37 mouse cellular contexts compared by ENCODE assay signal in the genomic region with DNA sequence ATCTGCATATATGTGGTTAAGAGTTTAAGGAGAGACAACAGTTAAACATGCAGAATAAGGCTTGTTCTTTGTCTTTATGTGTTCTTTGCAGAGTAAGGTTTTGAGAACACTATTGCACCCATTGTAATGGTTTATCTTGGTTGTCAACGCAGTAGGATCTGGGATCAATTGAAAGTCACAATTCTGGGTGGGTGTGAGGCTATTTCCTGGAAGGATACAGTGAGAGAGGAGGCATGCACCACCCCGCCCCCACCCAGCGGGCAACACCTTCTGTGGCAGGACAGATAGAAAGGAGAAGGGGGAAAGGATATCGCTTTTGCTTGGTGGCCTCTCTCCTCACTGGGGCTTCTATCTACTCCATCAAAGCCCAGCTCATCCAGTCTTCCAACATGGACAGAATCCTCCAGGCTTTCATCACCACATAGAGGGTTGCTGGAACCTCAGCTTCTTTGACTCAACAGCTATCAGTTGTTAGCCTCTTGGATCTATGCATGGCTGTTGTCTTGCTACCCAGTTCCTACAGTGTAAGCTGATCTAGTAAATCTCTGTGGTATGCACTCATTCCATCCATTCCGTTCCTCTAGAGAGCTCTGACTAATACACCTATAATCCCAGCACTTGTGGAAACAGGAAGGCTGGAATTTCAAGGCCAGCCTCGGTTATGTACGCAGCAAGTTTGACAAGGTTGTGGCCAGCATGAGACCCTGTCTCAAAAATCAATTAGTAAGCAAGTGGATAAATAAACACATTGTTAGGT. TPM values are rescaled to one million over a fixed set of nuclear protein-coding genes. Genes with fewer than 3 reads are reported as not detected.
DNase-seq lines count a peak whose midpoint lies in the region; ATAC-seq and TF ChIP-seq lines count a peak whose summit lies in the region.
"Had no signal": no experiment of that assay in that cellular context is flagged by ENCODE, and none has a peak within 500 bp of the region (broad histone marks: within the 10 kb centered on the region; RNA-seq: fewer than 3 reads in every experiment).

No protein-coding gene starts in this region.

- DNase-seq in heart, adult 11 months = peak; percentile 70
- DNase-seq in ES-E14 (ENCODE audit: low read depth, low spot score) (peak; percentile 65), ZHBTc4 (ENCODE audit: low read depth, low spot score) (peak; percentile 95)
- DNase-seq in urinary bladder, postnatal 36 days (ENCODE audit: low spot score in 2 of 2) = no peak
- DNase-seq in frontal cortex, postnatal 25 days (ENCODE audit: low spot score in 2 of 2) = no peak
- DNase-seq in frontal cortex, postnatal 36 days (ENCODE audit: low spot score in 2 of 2) = no peak
- DNase-seq: adrenal gland, adult 8-10 months; cerebellum, adult 8-10 months; cerebellum, postnatal 25 days; gastrocnemius, postnatal 25 days; heart, adult 18-20 months; heart, postnatal 4 days; kidney, adult 9 months; kidney, postnatal 10 days; layer of hippocampus, postnatal 36 days; left cerebral cortex, postnatal 4 days; lung, adult 2 months; retina, postnatal 1 day; right cerebral cortex, postnatal 14 days had no signal

- no peak overlapping the region for H3K9ac ChIP-seq in heart, embryonic 11.5 days (ENCODE audit: low read depth, low read length)
- H3K9ac ChIP-seq in ES-E14 (ENCODE audit: insufficient read depth, low read depth, low read length, poor library complexity, severe bottlenecking) = no peak overlapping the region
- H3K9ac ChIP-seq: embryonic facial prominence, embryonic 15.5 days; forebrain, embryonic 13.5 days; heart, embryonic 12.5 days; hindbrain, embryonic 14.5 days; liver, embryonic 14.5 days had no signal

- H3K4me2 ChIP-seq in heart, embryonic 11.5 days = no peak overlapping the region
- H3K4me2 ChIP-seq: embryonic facial prominence, embryonic 15.5 days; forebrain, embryonic 13.5 days; heart, embryonic 12.5 days; hindbrain, embryonic 14.5 days; midbrain, embryonic 11.5 days had no signal

- in situ Hi-C loops in ES-E14 (cut with MboI; ENCODE audit: low sequenced_read_pairs in 2 of 2, unreplicated experiment in 2 of 2) = loop anchor here in 1 of 2 experiments (25.0 kb wide), 1 partner anchor 322 kb away; a partner anchor contains a TSS

- WGBS in heart, embryonic 11.5 days (ENCODE audit: insufficient replicate concordance) = 54% methylated on average over 7 of the region's 7 CpGs

- peaks cover 2% of the 10 kb centered on the region; the same call in 1 of the 2 replicates for H3K4me1 ChIP-seq in heart, embryonic 11.5 days (ENCODE audit: control insufficient read depth, insufficient read depth, low read length)
- peaks cover 1 to 5% of the 10 kb centered on the region in 2 experiments; a peak in 3 of 4 replicates for H3K4me1 ChIP-seq in ES-E14 (ENCODE audit: control insufficient read depth in 2 of 2, insufficient read depth in 2 of 2, low read length in 2 of 2, poor library complexity in 1 of 2)
- H3K4me1 ChIP-seq: embryonic facial prominence, embryonic 15.5 days; forebrain, embryonic 13.5 days had no signal

- H3K36me3 ChIP-seq in heart, embryonic 11.5 days (ENCODE audit: control insufficient read depth, insufficient read depth, low read length) = no peaks in the 10 kb centered on the region
- peaks cover 5% of the 10 kb centered on the region; the same call in 1 of the 2 replicates for H3K36me3 ChIP-seq in ES-E14 (ENCODE audit: control insufficient read depth, insufficient read depth, low read length, poor library complexity, severe bottlenecking)
- H3K36me3 ChIP-seq: embryonic facial prominence, embryonic 15.5 days; heart, embryonic 12.5 days had no signal

- no peak for ATAC-seq in heart, embryonic 11.5 days (replicated peaks; ENCODE audit: insufficient number of reproducible peaks, low FRiP score, low TSS enrichment)
- ATAC-seq: activated CD4-positive, CD25-positive, alpha-beta regulatory T cell, adult 4 months; forebrain, embryonic 13.5 days; intestine, postnatal 0 days had no signal

- no peak overlapping the region for H3K4me3 ChIP-seq in heart, embryonic 11.5 days (ENCODE audit: low read depth, low read length)
- no peak overlapping the region for H3K4me3 ChIP-seq in ES-E14 (ENCODE audit: insufficient read depth in 1 of 2, low read depth in 1 of 2, low read length in 2 of 2, poor library complexity in 1 of 2, severe bottlenecking in 1 of 2)
- H3K4me3 ChIP-seq: embryonic facial prominence, embryonic 15.5 days; forebrain, embryonic 13.5 days; heart, embryonic 12.5 days had no signal

- H3K27me3 ChIP-seq in heart, embryonic 11.5 days (ENCODE audit: control insufficient read depth, insufficient read depth, low read length) = no peaks in the 10 kb centered on the region
- H3K27me3 ChIP-seq: embryonic facial prominence, embryonic 15.5 days; forebrain, embryonic 13.5 days; heart, embryonic 12.5 days had no signal

- H3K27ac ChIP-seq in heart, embryonic 11.5 days (ENCODE audit: low read depth, low read length) = no peak overlapping the region
- peak overlapping the region; percentile 75; the same call in 1 of the 2 replicates for H3K27ac ChIP-seq in ES-E14 (ENCODE audit: insufficient read depth, low read depth, low read length, poor library complexity, severe bottlenecking)
- H3K27ac ChIP-seq: embryonic facial prominence, embryonic 15.5 days; forebrain, embryonic 13.5 days; hindbrain, embryonic 14.5 days; liver, embryonic 14.5 days had no signal

- H3K9me3 ChIP-seq in heart, embryonic 11.5 days (replicated peaks; ENCODE audit: control insufficient read depth, low read length) = no peaks in the 10 kb centered on the region
- H3K9me3 ChIP-seq in ES-E14 (ENCODE audit: control insufficient read depth, insufficient read depth, low read depth, low read length) = no peaks in the 10 kb centered on the region; the same call in 1 of the 2 replicates
- H3K9me3 ChIP-seq: embryonic facial prominence, embryonic 15.5 days; forebrain, embryonic 13.5 days; heart, embryonic 12.5 days had no signal

TF ChIP-seq in ES-E14, 5 proteins besides CTCF, POLR2A, EP300 and RAD21:
- peak; percentile 6; the same call in 1 of the 2 replicates for TF ChIP-seq CHD2 (IDR thresholded peaks at IDR 0.05; ENCODE audit: low read depth, low read length)
- no peak for TF ChIP-seq HCFC1 (IDR thresholded peaks at IDR 0.05; ENCODE audit: borderline replicate concordance, insufficient read depth, low read length)

RNA-seq across cellular contexts. Expression of a gene that starts 41.2 kb away (rescaled TPM):
- polyA plus RNA-seq in heart, embryonic 11.5 days (2014; fragmentation: Nextera tagmentation; extraction: Ambion mirVana) = not detected in 2 replicates
- total RNA-seq in ES-E14 (2012; rRNA removed) = not detected in 2 replicates
- total RNA-seq: adrenal gland, adult 8-10 months; layer of hippocampus, postnatal 36 days; left cerebral cortex, postnatal 4 days; megakaryocyte progenitor cell, adult 5-6 weeks; midbrain, postnatal 0 days had no signal
- polyA plus RNA-seq: activated CD4-positive, CD25-positive, alpha-beta regulatory T cell, adult 4 months; forebrain, embryonic 13.5 days; heart, embryonic 12.5 days; hindbrain, embryonic 14.5 days; intestine, postnatal 0 days; large intestine, adult 2 months; limb, embryonic 14.5 days; liver, embryonic 14.5 days; midbrain, embryonic 11.5 days; neural tube, embryonic 14.5 days; small intestine, adult 2 months; stomach, embryonic 14.5 days; testis, adult 2 months; thymus, postnatal 0 days had no signal

RNA-seq across cellular contexts. Expression of a gene that starts 56.5 kb away (rescaled TPM):
- polyA plus RNA-seq in heart, embryonic 11.5 days (2014; fragmentation: Nextera tagmentation; extraction: Ambion mirVana) = 16.6 and 21.5 TPM in 2 replicates
- 12.4 TPM in 2 replicates for total RNA-seq in ES-E14 (2012; rRNA removed)

Comparison
In these comparisons a context has a peak if more than half of its experiments do, and no peak if none do; other contexts are left out.
1. DNase-seq: peak in heart, adult 11 months (single experiment), ES-E14 (single experiment) and ZHBTc4 (single experiment); none in urinary bladder, postnatal 36 days (0 of 2), frontal cortex, postnatal 25 days (0 of 2) and frontal cortex, postnatal 36 days (0 of 2).